Mouse (Mus musculus): ENCODE data around the gene Mrpl34. TPM values are rescaled to one million over a fixed set of nuclear protein-coding genes. Genes with fewer than 3 reads are reported as not detected.
"Not testable (repeated sequence)": the region's sequence is repeated elsewhere in the genome, so short reads cannot be mapped to it uniquely, and the experiment has no call there.

Gene Mrpl34
- 10 to 100 TPM; 59.1 to 84.3 TPM for total RNA-seq (2021)
- long read RNA-seq, experiment 1, transcript Mrpl34-201 (2 exons, 607 nt): major isoform, 56 of 57 reads
- long read RNA-seq, experiment 1, partial matches to known transcripts: 0 of 57 reads
- long read RNA-seq, experiment 1, other reads (novel, unspliced or antisense): 1 of 57 reads
- long read RNA-seq, experiment 2, transcript Mrpl34-201 (2 exons, 607 nt): major isoform, 60 of 63 reads
- long read RNA-seq, experiment 2, partial matches to known transcripts: 3 of 63 reads
- long read RNA-seq, experiment 2, other reads (novel, unspliced or antisense): 0 of 63 reads

- DNase-seq: peak; percentile 98
- Histone ChIP-seq H3K27ac (peak within 1 kb of the TSS; percentile 95), H3K4me3 (peak within 1 kb of the TSS; percentile 89)
- intact Hi-C loops (cut with DNase I): loop anchor here (5.0 kb wide), 1 partner anchor 88 kb away; no protein-coding TSS in a partner anchor
- peak; percentile 99; the same call in 1 of the 2 replicates for TF ChIP-seq CTCF (IDR thresholded peaks at IDR 0.05)
These were observed at the start of gene Mrpl34 for GRCm38 (mm10) chr8:71464513-71465500. Gene Mrpl34 (plus strand): TSS chr8:71464959.

- H3K4me3 ChIP-seq: no peak overlapping the region
- DNase-seq: no peak
- intact Hi-C loops (cut with DNase I): no loop called here
- no peak for TF ChIP-seq CTCF (IDR thresholded peaks at IDR 0.05)
- no peak overlapping the region for H3K27ac ChIP-seq
These were observed 42.6 kb upstream of the Mrpl34 start for GRCm38 (mm10) chr8:71422121-71422520.

GRCm38 (mm10) chr8:71432935-71433334 lies 31.8 kb upstream of the Mrpl34 start:
- H3K4me3 ChIP-seq; H3K27ac ChIP-seq; DNase-seq; intact Hi-C loops (cut with DNase I): not testable (repeated sequence)

GRCm38 (mm10) chr8:71437041-71437440 lies 27.7 kb upstream of the Mrpl34 start:
- H3K4me3 ChIP-seq: no peak overlapping the region
- no peak for DNase-seq
- TF ChIP-seq CTCF (IDR thresholded peaks at IDR 0.05): no peak
- H3K27ac ChIP-seq: no peak overlapping the region
- intact Hi-C loops (cut with DNase I): no loop called here

- intact Hi-C loops (cut with DNase I): loop anchor here (1.0 to 10.0 kb wide), 4 partner anchors 80 to 221 kb away; partner anchors contain the start of gene Bst2
- no peak for DNase-seq
- no peak overlapping the region for H3K4me3 ChIP-seq
- no peak overlapping the region for H3K27ac ChIP-seq
- peak; percentile 93; the same call in 1 of the 2 replicates for TF ChIP-seq CTCF (IDR thresholded peaks at IDR 0.05)
These were observed 23.4 kb upstream of the Mrpl34 start for GRCm38 (mm10) chr8:71441404-71441803.

- intact Hi-C loops (cut with DNase I): loop anchor here (10.0 kb wide), 1 partner anchor 190 kb away; no protein-coding TSS in a partner anchor
- no peak for TF ChIP-seq CTCF (IDR thresholded peaks at IDR 0.05)
- H3K27ac ChIP-seq: no peak overlapping the region
- no peak for DNase-seq
- H3K4me3 ChIP-seq: no peak overlapping the region
These were observed 19.7 kb upstream of the Mrpl34 start for GRCm38 (mm10) chr8:71445096-71445495.

- intact Hi-C loops (cut with DNase I): no loop called here
These were observed 13.4 kb upstream of the Mrpl34 start for GRCm38 (mm10) chr8:71451337-71451736.

GRCm38 (mm10) chr8:71451777-71452176 lies 13.0 kb upstream of the Mrpl34 start:
- intact Hi-C loops (cut with DNase I): no loop called here
- H3K4me3 ChIP-seq: no peak overlapping the region
- H3K27ac ChIP-seq: no peak overlapping the region
- DNase-seq: no peak
- TF ChIP-seq CTCF (IDR thresholded peaks at IDR 0.05): no peak

More at GRCm38 (mm10) chr8:71451337-71451736, 13.4 kb upstream of the Mrpl34 start:
- no peak for DNase-seq
- Histone ChIP-seq H3K27ac (no peak overlapping the region), H3K4me3 (no peak overlapping the region)
- TF ChIP-seq CTCF (IDR thresholded peaks at IDR 0.05): no peak

GRCm38 (mm10) chr8:71452669-71453068 lies 12.1 kb upstream of the Mrpl34 start:
- no peak overlapping the region for H3K27ac ChIP-seq
- no peak overlapping the region for H3K4me3 ChIP-seq
- intact Hi-C loops (cut with DNase I): no loop called here
- no peak for DNase-seq
- TF ChIP-seq CTCF (IDR thresholded peaks at IDR 0.05): no peak

- no peak for DNase-seq
- no peak overlapping the region for H3K27ac ChIP-seq
- TF ChIP-seq CTCF (IDR thresholded peaks at IDR 0.05): no peak
- no peak overlapping the region for H3K4me3 ChIP-seq
- intact Hi-C loops (cut with DNase I): no loop called here
These were observed 10.1 kb upstream of the Mrpl34 start for GRCm38 (mm10) chr8:71454668-71455067.

- intact Hi-C loops (cut with DNase I): no loop called here
These were observed 7.9 kb upstream of the Mrpl34 start for GRCm38 (mm10) chr8:71456906-71457305.

GRCm38 (mm10) chr8:71457659-71458270 lies 7.0 kb upstream of the Mrpl34 start:
- TF ChIP-seq CTCF (IDR thresholded peaks at IDR 0.05): no peak
- Histone ChIP-seq H3K4me3 (no peak overlapping the region), H3K27ac (no peak overlapping the region)
- peak; percentile 15 for DNase-seq
- intact Hi-C loops (cut with DNase I): no loop called here

More at GRCm38 (mm10) chr8:71456906-71457305, 7.9 kb upstream of the Mrpl34 start:
- Histone ChIP-seq H3K27ac (no peak overlapping the region), H3K4me3 (no peak overlapping the region)
- DNase-seq: peak; percentile 39
- TF ChIP-seq CTCF (IDR thresholded peaks at IDR 0.05): no peak

All from gastrocnemius, adult 2 months (tissue).